Mouse (Mus musculus) forebrain, embryonic 11.5 days (tissue): Measurements from ENCODE around the gene Stk38. TPM values are rescaled to one million over a fixed set of nuclear protein-coding genes. Genes with fewer than 3 reads are reported as not detected.
A peak's percentile ranks its signal among the peaks of the same experiment; 100 is the strongest.

Source experiments
- ATAC-seq: fragments of 200-750 bp; cut with Nextera tagmentation; replicated peaks from 2 replicates; pipeline ENCODE4 v1.8.0; 2017; ENCODE audit warnings: moderate TSS enrichment; ENCODE audit not compliant: low FRiP score
- DNase-seq: peaks from one replicate; pipeline ENCODE4 v3.0.0-alpha.2; 2017; ENCODE audit warnings: low spot score
- H3K27ac ChIP-seq: fragments of 300-500 bp; sonication (generic); 2 replicates; pipeline ENCODE4 v1.5.1; 2014; ENCODE audit warnings: low read depth, low read length
- H3K27me3 ChIP-seq: fragments of 300-500 bp; sonication (generic); 2 replicates; pipeline ENCODE4 v1.6.1; 2014; ENCODE audit warnings: mild to moderate bottlenecking, low read length, mixed read lengths; ENCODE audit not compliant: control insufficient read depth, insufficient read depth
- H3K36me3 ChIP-seq: fragments of 300-500 bp; sonication (generic); 2 replicates; pipeline ENCODE4 v1.6.1; 2014; ENCODE audit warnings: mild to moderate bottlenecking, low read length, moderate library complexity, mixed read lengths; ENCODE audit not compliant: control insufficient read depth, insufficient read depth
- H3K4me1 ChIP-seq: fragments of 300-500 bp; sonication (generic); replicated peaks from 2 replicates; pipeline ENCODE4 v1.6.1; 2014; ENCODE audit warnings: low read length, mixed read lengths; ENCODE audit not compliant: control insufficient read depth, insufficient read depth
- H3K4me2 ChIP-seq: fragments of 300-500 bp; sonication (generic); 2 replicates; pipeline ENCODE4 v1.6.1; 2014; ENCODE audit warnings: low read depth, mild to moderate bottlenecking, low read length, moderate library complexity, mixed read lengths; ENCODE audit not compliant: severe bottlenecking
- H3K4me3 ChIP-seq: fragments of 300-500 bp; sonication (generic); 2 replicates; pipeline ENCODE4 v1.5.1; 2014; ENCODE audit warnings: low read depth, low read length
- H3K9ac ChIP-seq: fragments of 300-500 bp; sonication (generic); 2 replicates; pipeline ENCODE4 v1.6.1; 2014; ENCODE audit warnings: low read length
- H3K9me3 ChIP-seq: fragments of 300-500 bp; sonication (generic); 2 replicates; pipeline ENCODE4 v1.6.1; 2016; ENCODE audit warnings: low read length, mixed read lengths; ENCODE audit not compliant: control insufficient read depth
- WGBS: fragments of 180-500 bp; shearing (Covaris S2); extraction: QIAGEN DNeasy Blood & Tissue Kit; methylation state at CpG from one replicate; pipeline ENCODE4 v1.1.7; 2014; 5-methylcytosine and 5-hydroxymethylcytosine counted together
- polyA plus RNA-seq: library from polyadenylated mRNA; unstranded; fragments of >200 nt; fragmentation: Nextera tagmentation; extraction: Ambion mirVana; gene quantifications from 2 replicates; pipeline ENCODE4 v1.2.1, GENCODE M21; 2014

Stk38 gene
- polyA plus RNA-seq, 1 experiment from 2014 or later, result 143 TPM

DNA sequence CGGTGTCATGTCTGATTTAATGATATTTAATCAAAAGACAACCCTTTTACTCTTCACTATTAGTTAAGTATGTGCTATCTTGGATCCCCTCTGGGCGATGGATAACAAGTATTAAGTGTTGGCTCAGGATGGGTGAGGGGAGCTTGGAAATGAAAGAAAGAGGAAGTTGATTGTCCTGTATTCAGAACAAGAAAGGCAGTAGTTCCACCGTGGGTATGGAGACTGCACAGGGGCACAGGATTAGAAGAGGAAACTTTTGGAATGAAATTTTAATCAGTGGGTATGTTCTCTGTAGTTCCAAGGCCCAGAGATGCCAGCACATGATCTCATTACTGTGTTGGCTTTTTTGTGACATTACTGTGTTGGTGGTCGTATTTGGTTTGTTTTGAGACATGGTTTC lies 57.0 kb downstream of the Stk38 start:
- 81% methylated on average over 4 of the region's 4 CpGs for WGBS
- no peak for ATAC-seq

DNA sequence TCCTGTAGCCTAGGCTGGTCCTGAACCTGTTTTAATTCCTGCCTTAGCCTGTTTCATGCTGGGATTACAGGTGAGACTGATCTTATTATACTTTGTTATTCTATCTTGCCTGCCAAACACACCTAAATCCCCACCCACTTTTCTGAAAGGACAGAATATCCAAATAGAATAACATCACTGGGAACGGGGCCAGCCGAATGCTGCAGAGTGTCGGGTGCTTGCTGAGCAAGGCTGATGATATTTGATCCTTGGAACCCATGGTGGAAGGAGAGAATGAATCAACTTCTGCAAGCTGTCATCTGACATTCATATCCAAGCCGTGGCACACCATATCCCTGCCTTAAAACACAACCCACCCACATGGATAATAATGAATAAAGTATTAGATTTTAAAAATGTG lies 59.1 kb downstream of the Stk38 start:
- Histone ChIP-seq H3K4me1 (peaks cover 4% of the 10 kb centered on the region; the same call in 1 of the 2 replicates), H3K4me3 (no peak overlapping the region), H3K4me2 (no peak overlapping the region), H3K36me3 (no peaks in the 10 kb centered on the region), H3K9ac (no peak overlapping the region), H3K9me3 (no peaks in the 10 kb centered on the region), H3K27me3 (no peaks in the 10 kb centered on the region), H3K27ac (no peak overlapping the region)
- no peak for DNase-seq
- 82% methylated on average over 4 of the region's 4 CpGs for WGBS
- no peak for ATAC-seq

More for the DNA sequence above, 57.0 kb downstream of the Stk38 start:
- Histone ChIP-seq H3K4me1 (peaks cover 6% of the 10 kb centered on the region; the same call in 1 of the 2 replicates), H3K27me3 (no peaks in the 10 kb centered on the region), H3K4me2 (no peak overlapping the region), H3K9me3 (no peaks in the 10 kb centered on the region; the same call in 1 of the 2 replicates), H3K9ac (no peak overlapping the region), H3K27ac (no peak overlapping the region), H3K36me3 (no peaks in the 10 kb centered on the region), H3K4me3 (no peak overlapping the region)
- DNase-seq, result no peak

DNA sequence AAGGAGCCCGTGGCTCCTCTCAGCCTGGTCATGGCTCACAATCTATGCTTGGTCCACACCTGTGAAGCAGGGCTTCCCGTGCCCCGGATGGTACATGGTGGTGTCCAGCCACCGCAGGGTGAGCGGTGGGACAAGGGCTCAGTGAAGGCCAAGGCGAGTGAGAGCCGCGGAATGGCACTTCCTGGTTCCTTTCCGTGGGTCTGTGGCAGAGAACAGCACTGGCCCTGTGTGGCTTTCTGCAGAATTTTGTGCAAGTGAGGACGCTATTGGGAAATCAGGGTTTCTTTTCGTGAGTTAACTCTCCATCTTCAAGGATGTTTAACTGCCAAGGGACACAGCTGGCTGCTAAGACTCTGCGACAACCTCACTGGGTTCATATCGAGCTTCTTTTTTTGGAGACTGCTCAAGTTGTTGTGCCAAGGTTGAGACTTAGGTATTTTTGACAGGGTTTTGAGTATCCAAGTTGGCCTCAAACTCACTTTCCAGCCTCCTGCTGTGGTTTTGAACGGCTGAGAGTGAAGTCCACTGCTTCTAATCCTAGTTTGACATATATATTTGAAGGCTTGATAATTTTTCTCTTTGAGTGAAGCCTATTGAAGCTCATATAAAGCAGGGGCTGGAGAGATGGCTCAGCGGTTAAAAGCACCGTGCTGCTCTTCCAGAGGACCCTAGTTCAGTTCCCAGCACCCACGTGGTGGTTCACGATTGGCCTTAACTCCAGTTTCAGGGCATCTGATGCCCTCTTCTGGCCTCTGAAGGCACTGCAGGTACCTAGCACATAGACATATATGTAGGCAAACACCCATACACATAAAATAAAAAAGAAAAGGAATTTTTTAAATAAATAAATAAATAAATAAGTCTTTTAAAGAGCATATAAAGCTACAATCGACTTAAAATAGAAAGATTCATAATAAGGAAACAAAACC lies 60.5 kb downstream of the Stk38 start:
- no peaks in the 10 kb centered on the region for H3K36me3 ChIP-seq
- H3K4me2 ChIP-seq, result no peak overlapping the region
- WGBS, result 91% methylated on average over 19 of the region's 19 CpGs
- H3K4me3 ChIP-seq, result no peak overlapping the region
- ATAC-seq (no peak), DNase-seq (no peak)
- H3K9me3 ChIP-seq, result no peaks in the 10 kb centered on the region
- no peaks in the 10 kb centered on the region; the same call in 1 of the 2 replicates for H3K4me1 ChIP-seq
- H3K27me3 ChIP-seq, result no peaks in the 10 kb centered on the region
- H3K9ac ChIP-seq, result no peak overlapping the region
- no peak overlapping the region for H3K27ac ChIP-seq

DNA sequence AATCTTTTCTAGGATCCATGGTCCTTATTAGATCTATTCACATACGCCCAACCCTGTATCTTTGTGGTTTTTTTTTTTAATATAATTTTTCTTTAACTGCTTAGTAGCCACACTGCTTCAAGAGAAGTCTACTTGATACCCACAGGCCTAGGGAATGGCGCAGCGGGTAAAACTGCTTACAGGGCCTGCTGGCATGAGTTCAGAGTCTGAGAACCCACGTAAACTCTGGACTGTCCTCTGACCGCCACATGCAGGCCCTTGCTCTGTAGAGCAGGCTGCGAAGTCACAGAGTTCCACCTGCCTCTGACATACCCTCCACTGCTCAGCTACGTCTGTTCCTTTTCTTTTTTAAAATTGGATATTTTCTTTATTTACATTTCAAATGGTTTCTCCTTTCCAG lies 63.3 kb downstream of the Stk38 start:
- H3K27me3 ChIP-seq, result no peaks in the 10 kb centered on the region
- 96% methylated on average over 7 of the region's 7 CpGs for WGBS
- H3K9me3 ChIP-seq, result no peaks in the 10 kb centered on the region
- no peaks in the 10 kb centered on the region for H3K36me3 ChIP-seq
- no peak overlapping the region for H3K9ac ChIP-seq
- ATAC-seq (no peak), DNase-seq (no peak)
- H3K27ac ChIP-seq, result no peak overlapping the region
- no peaks in the 10 kb centered on the region for H3K4me1 ChIP-seq
- no peak overlapping the region for H3K4me3 ChIP-seq
- H3K4me2 ChIP-seq, result no peak overlapping the region

DNA sequence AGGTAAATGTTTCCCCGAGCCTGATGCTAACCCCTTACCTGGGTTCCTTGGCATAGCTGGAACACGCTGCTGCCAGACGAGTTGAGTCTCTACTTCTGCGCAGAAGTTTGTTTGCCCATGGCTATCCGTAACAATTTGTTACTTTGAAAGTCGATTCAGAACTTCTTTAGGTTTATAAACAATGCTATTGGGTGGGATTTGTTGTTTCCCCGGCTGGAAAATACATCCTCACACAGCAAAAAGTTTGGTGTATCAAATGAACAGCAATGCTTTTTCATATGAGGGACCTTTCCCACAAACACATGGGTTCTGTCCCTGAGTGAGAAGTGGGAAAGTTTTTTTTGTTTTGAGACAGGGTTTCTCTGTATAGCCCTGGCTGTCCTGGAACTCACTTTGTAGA lies 64.1 kb downstream of the Stk38 start, which contains the start of gene Pxt1:
TSS of gene Pxt1 (minus strand) at position 101 of the 400 bp plus-strand sequence.
- no peak within 1 kb of the TSS for H3K4me2 ChIP-seq
- H3K9me3 ChIP-seq, result no peaks in the 10 kb centered on the region
- H3K36me3 ChIP-seq, result no peaks in the 10 kb centered on the region
- H3K9ac ChIP-seq, result no peak within 1 kb of the TSS
- DNase-seq (no peak), ATAC-seq (no peak)
- no peaks in the 10 kb centered on the region for H3K27me3 ChIP-seq
- H3K27ac ChIP-seq, result no peak within 1 kb of the TSS
- no peak within 1 kb of the TSS for H3K4me3 ChIP-seq
- WGBS, result 95% methylated on average over 7 of the region's 7 CpGs
- H3K4me1 ChIP-seq, result no peaks in the 10 kb centered on the region

DNA sequence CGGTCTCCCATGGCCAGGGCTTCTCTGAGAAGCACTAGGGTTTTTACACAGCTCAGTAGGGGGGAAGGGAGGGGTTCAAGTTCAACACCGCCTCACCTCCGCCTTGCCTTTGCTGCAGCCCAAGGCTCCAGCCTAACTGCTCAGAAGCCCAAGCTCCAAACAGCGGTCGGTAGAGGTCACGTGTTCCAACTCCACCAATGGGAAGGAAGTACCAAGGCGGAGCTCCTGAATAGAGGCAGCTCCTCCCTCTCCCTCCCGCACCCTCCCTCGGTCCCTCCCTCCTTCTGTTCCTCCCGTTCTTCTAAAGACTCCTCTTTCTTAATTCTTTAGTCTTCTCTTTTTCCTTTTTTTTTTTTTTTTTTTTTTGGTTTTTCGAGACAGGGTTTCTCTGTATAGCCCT lies 65.7 kb downstream of the Stk38 start:
- ATAC-seq (no peak), DNase-seq (no peak)
- WGBS, result 86% methylated on average over 10 of the region's 11 CpGs
- H3K27me3 ChIP-seq, result no peaks in the 10 kb centered on the region
- no peaks in the 10 kb centered on the region for H3K4me1 ChIP-seq
- no peaks in the 10 kb centered on the region for H3K36me3 ChIP-seq
- no peaks in the 10 kb centered on the region for H3K9me3 ChIP-seq
- no peak overlapping the region for H3K27ac ChIP-seq
- H3K9ac ChIP-seq, result no peak overlapping the region
- H3K4me2 ChIP-seq, result no peak overlapping the region
- H3K4me3 ChIP-seq, result no peak overlapping the region

DNA sequence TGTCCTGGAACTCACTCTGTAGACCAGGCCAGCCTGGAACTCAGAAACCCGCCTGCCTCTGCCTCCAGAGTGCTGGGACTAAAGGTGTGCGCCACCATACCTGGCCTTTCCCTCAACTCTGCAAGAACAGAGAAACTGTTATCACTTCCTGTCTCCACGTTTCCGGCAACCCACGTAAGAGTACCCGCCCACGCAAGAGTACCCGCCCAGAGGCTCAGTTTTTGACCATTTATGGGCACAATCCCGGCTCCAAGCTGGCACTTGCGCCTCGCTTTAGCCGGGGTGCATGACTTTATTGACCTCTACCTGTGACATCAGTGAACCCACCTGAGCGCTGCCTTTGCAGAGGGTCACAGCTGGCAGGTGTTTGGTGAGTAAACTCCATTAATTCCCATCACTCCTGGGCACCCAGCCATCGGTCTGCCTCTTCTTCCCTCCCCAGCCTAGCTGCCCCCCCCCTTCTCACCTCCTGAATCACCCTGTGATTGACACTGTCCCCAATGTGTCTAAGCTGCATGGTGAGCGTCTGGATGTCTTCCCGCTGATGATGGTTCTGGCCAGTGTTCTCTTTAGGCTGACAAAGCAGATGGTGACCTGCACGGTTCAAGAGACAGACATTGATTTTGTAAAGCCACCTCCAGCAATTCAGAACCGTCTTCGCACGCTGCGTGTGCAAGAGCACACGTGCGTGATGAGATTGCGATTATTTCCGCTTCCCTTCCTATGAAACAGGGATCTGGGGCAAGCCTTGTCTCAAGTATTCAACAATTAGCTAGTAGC lies 66.8 kb downstream of the Stk38 start:
- ATAC-seq (no peak), DNase-seq (no peak)
- Histone ChIP-seq H3K9me3 (no peaks in the 10 kb centered on the region), H3K4me1 (no peaks in the 10 kb centered on the region), H3K9ac (no peak overlapping the region), H3K36me3 (no peaks in the 10 kb centered on the region), H3K27ac (no peak overlapping the region), H3K27me3 (no peaks in the 10 kb centered on the region), H3K4me3 (no peak overlapping the region), H3K4me2 (no peak overlapping the region)
- 91% methylated on average over 25 of the region's 25 CpGs for WGBS

GRCm38 (mm10) chr17:28936622-28937345 lies 71.0 kb downstream of the Stk38 start:
- DNase-seq, result peak; percentile 69
- no peaks in the 10 kb centered on the region for H3K9me3 ChIP-seq
- WGBS, result 77% methylated on average over 10 of the region's 10 CpGs

More at GRCm38 (mm10) chr17:28936622-28937345, 71.0 kb downstream of the Stk38 start:
- H3K4me1 ChIP-seq, result no peaks in the 10 kb centered on the region
- no peak overlapping the region for H3K27ac ChIP-seq
- no peak overlapping the region for H3K9ac ChIP-seq
- H3K4me3 ChIP-seq, result no peak overlapping the region
- no peaks in the 10 kb centered on the region for H3K27me3 ChIP-seq
- no peak overlapping the region for H3K4me2 ChIP-seq
- no peak for ATAC-seq
- no peaks in the 10 kb centered on the region for H3K36me3 ChIP-seq
